Mouse (Mus musculus): Measurements from ENCODE around the gene Hacd3. TPM values are rescaled to one million over a fixed set of nuclear protein-coding genes. Genes with fewer than 3 reads are reported as not detected.

The Hacd3 gene
- polyA plus RNA-seq, 1 experiment from 2014 or later, result 97.3 TPM

DNA sequence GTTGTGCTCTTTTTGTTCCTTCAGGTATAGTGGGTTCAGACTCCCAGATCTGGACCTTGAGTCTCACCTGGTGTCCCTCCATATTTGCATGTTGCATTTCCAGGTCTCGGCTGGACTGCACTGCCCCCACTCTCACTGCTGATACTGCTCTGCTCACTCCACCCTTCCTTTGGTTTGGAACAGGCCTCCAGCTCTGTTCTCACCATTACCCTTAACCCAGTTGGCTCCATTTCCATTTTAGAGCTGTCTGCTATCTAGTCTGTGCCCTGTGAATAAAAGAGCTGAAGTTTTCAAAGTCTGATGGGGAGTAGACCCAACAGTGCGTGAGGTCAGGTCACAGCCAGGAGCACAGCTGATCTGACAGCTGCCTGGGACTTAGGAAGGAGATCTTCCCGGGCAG lies 40.9 kb downstream of the Hacd3 start:
- H3K4me3 ChIP-seq, result no peak overlapping the region
- ATAC-seq (ENCODE audit: low FRiP score, low read depth), result no peak
- no peak overlapping the region for H3K4me2 ChIP-seq (replicated peaks)
- H3K27ac ChIP-seq, result no peak overlapping the region
- no peaks in the 10 kb centered on the region for H3K9me3 ChIP-seq
- no peaks in the 10 kb centered on the region for H3K4me1 ChIP-seq
- peaks cover 99% of the 10 kb centered on the region for H3K36me3 ChIP-seq
- no peaks in the 10 kb centered on the region for H3K27me3 ChIP-seq
- 87% methylated on average over 3 of the region's 3 CpGs for WGBS
- H3K9ac ChIP-seq, result no peak overlapping the region

DNA sequence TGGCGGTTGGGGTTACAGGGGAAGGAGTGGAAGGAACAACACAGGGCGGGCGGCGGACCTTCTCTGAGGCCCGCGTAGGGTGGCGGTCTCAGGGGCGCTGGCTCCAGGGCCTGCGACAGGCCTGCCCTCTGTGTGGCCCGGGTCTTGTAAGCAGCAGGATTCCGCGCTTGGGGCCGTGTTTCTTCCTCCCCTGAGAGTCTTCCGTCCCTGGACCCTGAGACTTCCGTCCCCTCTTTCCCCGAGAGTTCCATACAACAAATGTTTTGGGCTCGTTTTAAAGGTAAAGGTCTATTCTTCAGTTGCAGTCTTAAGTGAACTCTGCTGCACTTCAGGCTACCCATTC lies 60.5 kb downstream of the Hacd3 start:
- Histone ChIP-seq H3K27ac (peak overlapping the region; percentile 90), H3K4me3 (peak overlapping the region; percentile 83), H3K4me2 (replicated peaks) (peak overlapping the region; percentile 81), H3K9me3 (no peaks in the 10 kb centered on the region), H3K9ac (peak overlapping the region; percentile 94), H3K36me3 (peaks cover 33% of the 10 kb centered on the region), H3K4me1 (peaks cover 8% of the 10 kb centered on the region), H3K27me3 (no peaks in the 10 kb centered on the region)
- peak; percentile 78 for ATAC-seq (ENCODE audit: low FRiP score, low read depth)
- under 1% methylated on average over 17 of the region's 17 CpGs for WGBS

DNA sequence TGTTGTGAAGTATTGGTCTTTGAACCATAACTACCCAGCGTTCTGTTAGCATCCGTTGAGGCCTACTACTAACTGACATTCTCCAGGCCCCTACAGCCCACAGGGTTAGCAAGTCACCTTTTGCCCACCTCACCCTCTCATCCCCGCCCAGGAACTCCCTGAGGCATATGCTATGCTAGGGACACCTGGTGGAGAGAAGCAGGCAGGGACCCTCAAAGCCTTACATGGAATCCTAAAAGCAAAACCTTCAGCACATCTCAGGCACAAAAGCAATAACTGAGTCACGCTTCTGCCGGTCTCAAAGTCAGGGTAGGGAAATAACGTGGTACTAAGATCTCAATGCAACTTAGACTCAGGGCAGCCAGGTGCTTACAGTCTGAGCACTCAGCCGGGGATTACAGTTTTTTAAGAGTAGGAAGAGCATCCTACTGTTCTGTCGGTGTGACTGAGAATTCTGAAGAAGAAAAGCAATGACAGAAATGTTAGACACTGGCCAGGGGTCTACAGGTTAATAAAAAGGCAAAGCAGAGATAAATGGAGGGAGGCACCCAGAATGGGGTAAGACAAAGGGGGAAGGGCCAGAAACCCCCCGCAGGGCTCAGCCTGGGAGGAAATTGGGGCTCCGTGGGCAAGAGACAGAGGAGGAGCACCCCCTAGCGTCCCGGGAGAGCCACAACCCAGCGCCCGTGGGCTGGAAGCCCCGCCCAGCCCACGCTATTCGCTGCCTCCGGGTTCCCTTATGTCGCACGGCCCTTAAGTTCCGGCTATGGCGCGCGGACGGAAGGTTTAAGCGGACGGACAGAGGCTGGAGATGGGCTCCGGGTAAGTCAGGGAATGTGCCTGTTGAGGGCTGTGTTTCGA lies 61.1 kb downstream of the Hacd3 start, which contains the start of gene Ints14:
Gene Ints14, plus strand, starts transcription at position 789 of the 861 bp plus-strand sequence.
- H3K27ac ChIP-seq, result peak within 1 kb of the TSS; percentile 90
- H3K4me3 ChIP-seq, result peak within 1 kb of the TSS; percentile 83
- WGBS, result 3% methylated on average over 29 of the region's 29 CpGs
- no peaks in the 10 kb centered on the region for H3K9me3 ChIP-seq
- H3K4me1 ChIP-seq, result peaks cover 8% of the 10 kb centered on the region
- peak; percentile 95 for ATAC-seq (ENCODE audit: low FRiP score, low read depth)
- H3K36me3 ChIP-seq, result peaks cover 27% of the 10 kb centered on the region
- peak within 1 kb of the TSS; percentile 94 for H3K9ac ChIP-seq
- no peaks in the 10 kb centered on the region for H3K27me3 ChIP-seq
- peak within 1 kb of the TSS; percentile 81 for H3K4me2 ChIP-seq (replicated peaks)

DNA sequence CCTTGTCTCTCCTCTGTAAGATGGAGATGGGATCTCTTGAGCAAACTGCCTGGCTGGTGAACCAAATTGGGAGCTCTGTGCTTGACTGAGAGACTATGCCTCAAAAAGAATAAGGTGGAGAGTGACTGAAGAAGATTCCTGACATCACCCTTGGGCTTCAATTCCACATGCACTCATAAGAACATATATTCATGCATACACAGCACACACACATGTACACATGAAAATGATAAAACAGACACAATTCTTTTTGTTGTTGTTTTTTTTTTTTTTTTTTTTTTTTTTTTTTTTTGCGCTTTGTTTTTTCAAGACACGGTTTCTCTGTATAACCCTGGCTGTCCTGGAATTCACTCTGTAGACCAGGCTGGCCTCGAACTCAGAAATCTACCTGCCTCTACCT lies 64.2 kb downstream of the Hacd3 start:
- no peak overlapping the region for H3K9ac ChIP-seq
- peaks cover 23% of the 10 kb centered on the region for H3K27me3 ChIP-seq
- H3K4me3 ChIP-seq, result no peak overlapping the region
- H3K4me1 ChIP-seq, result peaks cover 8% of the 10 kb centered on the region
- peaks cover 1% of the 10 kb centered on the region for H3K36me3 ChIP-seq
- no peak for ATAC-seq (ENCODE audit: low FRiP score, low read depth)
- H3K9me3 ChIP-seq, result no peaks in the 10 kb centered on the region
- WGBS, result 85% methylated on average over 3 of the region's 3 CpGs
- H3K4me2 ChIP-seq (replicated peaks), result no peak overlapping the region
- H3K27ac ChIP-seq, result no peak overlapping the region

GRCm38 (mm10) chr9:64956337-64956736 lies 65.2 kb downstream of the Hacd3 start:
- Histone ChIP-seq H3K9ac (no peak overlapping the region), H3K9me3 (no peaks in the 10 kb centered on the region), H3K4me2 (replicated peaks) (no peak overlapping the region), H3K4me1 (peaks cover 1% of the 10 kb centered on the region), H3K4me3 (no peak overlapping the region), H3K27ac (no peak overlapping the region), H3K36me3 (no peaks in the 10 kb centered on the region), H3K27me3 (peaks cover 32% of the 10 kb centered on the region)
- 35% methylated on average over 12 of the region's 12 CpGs for WGBS
- ATAC-seq (ENCODE audit: low FRiP score, low read depth), result no peak

DNA sequence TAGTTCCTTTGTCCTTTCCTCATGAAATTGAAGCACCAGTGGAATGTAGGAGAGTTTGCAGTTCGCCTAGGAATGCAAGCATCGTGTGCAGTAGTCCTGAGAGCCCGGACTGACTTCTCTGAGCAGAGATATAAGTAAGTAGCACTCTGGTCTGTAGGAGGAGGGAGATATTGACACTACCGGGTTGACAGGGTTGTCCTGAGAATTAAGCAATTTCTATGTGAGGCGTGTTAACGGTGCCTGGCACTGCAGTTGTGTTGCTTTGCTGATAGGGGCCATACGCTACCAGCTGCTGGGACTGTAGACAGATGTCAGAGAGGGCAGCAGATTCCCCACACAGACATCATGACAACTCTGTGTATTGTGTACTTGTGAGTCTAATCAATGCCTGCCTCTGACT lies 68.3 kb downstream of the Hacd3 start:
- WGBS, result 69% methylated on average over 7 of the region's 7 CpGs
- no peaks in the 10 kb centered on the region for H3K9me3 ChIP-seq
- H3K4me2 ChIP-seq (replicated peaks), result no peak overlapping the region
- no peaks in the 10 kb centered on the region for H3K36me3 ChIP-seq
- no peak overlapping the region for H3K9ac ChIP-seq
- no peaks in the 10 kb centered on the region; the same call in 1 of the 2 replicates for H3K4me1 ChIP-seq
- no peak for ATAC-seq (ENCODE audit: low FRiP score, low read depth)
- H3K4me3 ChIP-seq, result no peak overlapping the region
- H3K27me3 ChIP-seq, result peaks cover 55% of the 10 kb centered on the region
- no peak overlapping the region for H3K27ac ChIP-seq

GRCm38 (mm10) chr9:64952055-64952454 lies 69.4 kb downstream of the Hacd3 start:
- H3K9ac ChIP-seq, result no peak overlapping the region
- H3K27ac ChIP-seq, result no peak overlapping the region
- no peak overlapping the region for H3K4me3 ChIP-seq
- peaks cover 65% of the 10 kb centered on the region for H3K27me3 ChIP-seq
- no peaks in the 10 kb centered on the region for H3K9me3 ChIP-seq
- no peaks in the 10 kb centered on the region for H3K36me3 ChIP-seq
- no peak for ATAC-seq (ENCODE audit: low FRiP score, low read depth)
- 19% methylated on average over 5 of the region's 5 CpGs for WGBS
- no peaks in the 10 kb centered on the region; the same call in 1 of the 2 replicates for H3K4me1 ChIP-seq
- no peak overlapping the region for H3K4me2 ChIP-seq (replicated peaks)

DNA sequence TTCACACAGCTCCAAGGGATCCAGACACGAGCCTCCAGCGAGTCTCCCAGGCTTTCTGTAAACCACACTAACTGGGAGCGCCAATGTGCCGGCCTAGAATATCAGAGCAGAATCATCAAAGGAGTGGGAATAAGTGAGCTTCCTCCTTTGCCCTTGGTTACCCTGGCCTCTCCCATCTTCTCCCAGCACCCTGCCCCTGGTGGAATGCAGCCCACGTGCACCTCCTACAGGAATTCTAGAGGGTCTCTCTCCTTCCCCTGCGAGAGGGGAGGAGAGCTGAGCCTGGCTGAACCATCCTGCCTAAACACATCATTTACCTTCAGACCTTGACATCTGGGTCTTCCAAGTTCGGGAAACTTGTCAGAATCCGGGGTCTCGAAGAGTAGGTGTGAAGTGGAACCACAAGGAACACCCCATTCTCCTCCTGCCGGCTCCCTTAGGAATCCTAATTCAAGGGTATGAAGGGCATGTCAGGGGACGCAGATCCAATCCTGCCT lies 70.3 kb downstream of the Hacd3 start, which contains the start of gene Slc24a1:
Gene Slc24a1, minus strand, starts transcription at position 447 of the 497 bp plus-strand sequence.
- H3K27me3 ChIP-seq, result peaks cover 70% of the 10 kb centered on the region
- H3K4me1 ChIP-seq, result no peaks in the 10 kb centered on the region; the same call in 1 of the 2 replicates
- H3K4me2 ChIP-seq (replicated peaks), result no peak within 1 kb of the TSS
- no peak for ATAC-seq (ENCODE audit: low FRiP score, low read depth)
- 30% methylated on average over 11 of the region's 11 CpGs for WGBS
- no peak within 1 kb of the TSS for H3K27ac ChIP-seq
- H3K9ac ChIP-seq, result no peak within 1 kb of the TSS
- H3K36me3 ChIP-seq, result no peaks in the 10 kb centered on the region
- no peaks in the 10 kb centered on the region for H3K9me3 ChIP-seq
- H3K4me3 ChIP-seq, result no peak within 1 kb of the TSS

DNA sequence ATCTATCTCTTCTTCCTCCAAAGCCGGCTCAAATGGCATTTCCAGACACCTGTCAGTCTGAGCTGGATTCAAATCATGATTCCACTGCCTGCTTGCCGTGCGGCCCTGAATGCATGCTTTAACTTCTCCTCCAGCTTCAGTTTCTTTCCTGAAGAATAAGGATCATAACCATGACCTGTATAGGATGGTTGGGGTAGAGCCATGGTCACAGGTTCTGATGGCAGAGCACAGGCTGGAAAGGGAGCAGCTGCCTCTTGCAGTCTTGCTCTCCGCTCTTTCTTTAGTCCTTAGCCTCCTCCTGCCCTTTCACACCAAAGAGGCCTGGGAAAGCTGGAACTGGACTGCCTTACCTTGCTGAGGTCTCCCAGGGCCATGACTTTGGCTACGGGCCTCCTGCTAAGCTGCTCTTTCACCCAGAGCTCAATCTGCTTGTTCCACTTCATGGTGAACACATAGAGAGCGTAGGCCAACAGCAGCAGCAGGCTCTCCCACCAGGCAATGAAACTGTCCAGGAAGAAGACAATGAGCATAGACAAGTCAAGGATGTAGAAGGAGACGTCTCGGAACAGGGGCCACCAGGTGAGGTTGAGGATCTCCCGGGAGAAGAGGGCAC lies 73.9 kb downstream of the Hacd3 start:
- Histone ChIP-seq H3K4me3 (no peak overlapping the region), H3K27me3 (peaks cover 77% of the 10 kb centered on the region), H3K4me1 (peaks cover 10% of the 10 kb centered on the region), H3K4me2 (replicated peaks) (no peak overlapping the region), H3K36me3 (no peaks in the 10 kb centered on the region), H3K9me3 (no peaks in the 10 kb centered on the region), H3K9ac (no peak overlapping the region), H3K27ac (no peak overlapping the region)
- ATAC-seq (ENCODE audit: low FRiP score, low read depth), result no peak
- 90% methylated on average over 9 of the region's 9 CpGs for WGBS

DNA sequence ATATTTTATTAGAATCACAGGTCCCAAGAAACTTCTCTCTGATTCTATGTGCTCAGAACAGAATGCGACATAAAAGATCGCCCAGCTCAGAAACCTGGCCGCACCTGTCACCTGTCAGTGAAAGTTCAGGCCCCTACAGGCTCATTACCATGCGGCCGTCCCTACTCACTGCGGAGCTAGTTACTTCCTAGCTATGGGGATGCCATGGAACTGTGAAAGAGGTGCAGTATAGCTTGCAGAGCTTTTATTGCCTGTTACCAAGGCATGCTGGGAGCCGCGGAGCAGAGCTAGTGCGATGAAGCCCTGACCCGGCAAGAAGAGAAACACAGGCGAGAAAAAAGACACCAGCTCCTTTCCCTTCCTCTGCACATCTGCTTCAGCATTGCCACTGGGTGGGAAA lies 77.5 kb downstream of the Hacd3 start:
- Histone ChIP-seq H3K27ac (no peak overlapping the region), H3K9ac (no peak overlapping the region), H3K4me3 (peak overlapping the region; percentile 18; the same call in 1 of the 2 replicates), H3K4me2 (replicated peaks) (peak overlapping the region; percentile 50), H3K9me3 (no peaks in the 10 kb centered on the region), H3K4me1 (peaks cover 24% of the 10 kb centered on the region), H3K27me3 (peaks cover 53% of the 10 kb centered on the region), H3K36me3 (no peaks in the 10 kb centered on the region)
- no peak for ATAC-seq (ENCODE audit: low FRiP score, low read depth)
- 6% methylated on average over 11 of the region's 11 CpGs for WGBS

DNA sequence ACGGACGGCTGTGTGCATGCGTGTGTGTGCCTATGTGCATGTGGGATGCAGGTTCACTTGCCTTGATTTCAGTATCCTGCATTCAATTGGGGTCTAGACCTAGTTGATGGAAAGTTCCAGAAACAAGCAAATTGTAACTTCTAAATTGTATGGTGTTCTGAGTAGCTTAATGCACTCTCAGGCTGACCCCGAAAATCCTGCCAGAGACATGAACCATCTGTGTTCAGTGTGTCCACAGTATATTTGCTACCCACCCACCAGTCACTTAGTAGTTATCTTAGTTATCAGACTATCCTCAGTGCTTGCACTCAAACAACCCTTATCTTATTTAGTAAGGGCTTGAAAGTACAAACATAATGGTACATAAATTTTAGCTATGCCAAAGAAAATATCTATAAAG lies 79.8 kb downstream of the Hacd3 start:
- WGBS, result 79% methylated on average over 4 of the region's 4 CpGs
- no peak overlapping the region for H3K9ac ChIP-seq
- H3K9me3 ChIP-seq, result no peaks in the 10 kb centered on the region
- no peak overlapping the region for H3K27ac ChIP-seq
- no peak for ATAC-seq (ENCODE audit: low FRiP score, low read depth)
- peaks cover 27% of the 10 kb centered on the region for H3K4me1 ChIP-seq
- H3K4me2 ChIP-seq (replicated peaks), result no peak overlapping the region
- no peak overlapping the region for H3K4me3 ChIP-seq
- no peaks in the 10 kb centered on the region for H3K36me3 ChIP-seq
- peaks cover 35% of the 10 kb centered on the region for H3K27me3 ChIP-seq

DNA sequence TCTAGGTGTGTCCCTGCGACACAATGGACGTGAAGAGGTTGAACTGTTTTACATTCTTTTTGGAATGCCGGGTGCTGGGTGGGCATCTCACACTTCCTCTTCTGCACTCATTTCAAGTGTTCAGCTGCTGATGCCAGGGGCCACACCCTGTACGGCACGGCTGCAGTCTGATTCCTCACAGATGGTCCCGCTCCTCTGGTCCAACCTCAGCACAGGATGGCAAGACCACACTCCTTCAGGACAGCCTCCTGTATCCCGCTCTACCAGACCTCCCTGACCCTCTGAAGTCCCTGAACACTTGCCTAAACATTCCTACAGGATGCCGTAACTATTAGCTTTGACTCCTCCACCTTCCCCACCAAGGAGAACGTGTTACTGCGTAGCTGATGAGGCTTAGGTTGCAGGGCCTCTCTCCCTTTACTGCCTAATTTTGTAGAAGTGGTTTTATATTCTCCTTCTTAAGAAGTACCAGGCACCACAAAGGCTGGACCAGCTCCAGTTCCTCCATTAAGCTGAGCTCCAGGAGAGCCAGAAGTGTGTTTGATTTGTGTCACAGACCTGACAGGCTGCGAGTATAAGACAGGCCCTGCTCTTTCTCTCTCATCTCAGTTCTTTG lies 80.7 kb downstream of the Hacd3 start:
- Histone ChIP-seq H3K36me3 (no peaks in the 10 kb centered on the region), H3K4me1 (peaks cover 27% of the 10 kb centered on the region), H3K9me3 (no peaks in the 10 kb centered on the region), H3K27ac (peak overlapping the region; percentile 2; the same call in 1 of the 2 replicates), H3K27me3 (peaks cover 29% of the 10 kb centered on the region), H3K9ac (no peak overlapping the region), H3K4me2 (replicated peaks) (no peak overlapping the region), H3K4me3 (no peak overlapping the region)
- WGBS, result 46% methylated on average over 11 of the region's 11 CpGs
- ATAC-seq (ENCODE audit: low FRiP score, low read depth), result peak; percentile 67
